Mouse (Mus musculus): ENCODE data around the gene Tjp3.

Tjp3 gene

GRCm38 (mm10) chr10:81268643-81269412 is 22.6 kb downstream of the Tjp3 start:
- no peak for ATAC-seq (ENCODE audit: low TSS enrichment)

DNA sequence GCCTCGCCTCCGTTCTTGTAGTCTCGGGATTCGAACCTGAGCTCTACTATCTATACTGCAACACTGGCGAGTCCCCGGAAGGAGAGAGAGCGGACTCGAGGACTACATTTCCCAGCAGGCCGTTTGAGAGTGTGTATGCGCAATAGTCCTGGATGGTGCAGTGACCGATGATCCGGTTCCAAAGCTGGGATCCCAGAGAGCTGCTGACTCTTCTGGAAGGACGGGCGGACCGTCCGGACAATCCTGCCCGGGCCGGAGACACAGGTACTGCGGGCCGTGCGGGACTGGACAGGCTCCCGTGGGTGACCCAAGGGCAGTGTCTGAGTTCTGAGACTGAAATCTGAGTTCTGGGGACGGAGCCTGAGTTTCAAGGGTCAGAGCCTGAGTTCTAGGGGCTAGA is 23.3 kb downstream of the Tjp3 start:
- peak; percentile 73 for ATAC-seq (ENCODE audit: low TSS enrichment)

- peak; percentile 80 for ATAC-seq (ENCODE audit: low TSS enrichment)
Observed at GRCm38 (mm10) chr10:81266211-81267105, 24.9 kb downstream of the Tjp3 start, which contains the start of the genes Mrpl54 and Apba3. Gene Mrpl54, minus strand, starts transcription at chr10:81266934. Gene Apba3, plus strand, starts transcription at chr10:81266960.

DNA sequence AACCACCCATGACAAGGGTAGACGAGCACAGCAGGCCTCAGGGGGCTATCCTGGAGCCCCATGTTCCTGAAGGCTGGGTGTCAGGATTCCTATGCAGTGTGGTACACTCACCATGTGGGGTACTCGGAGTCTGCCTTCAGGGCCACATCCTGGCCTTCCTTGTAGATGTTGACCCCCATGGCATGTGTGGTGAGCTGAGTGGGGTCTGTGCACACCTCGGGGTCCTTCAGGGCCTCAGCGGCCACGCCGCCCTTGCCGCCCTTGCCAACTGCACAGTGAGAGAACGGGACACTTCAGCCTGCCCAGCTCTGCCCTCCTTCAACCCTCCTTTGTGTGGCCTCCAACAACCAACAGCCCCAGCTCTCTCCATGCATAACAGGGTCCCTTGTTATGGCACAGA is 25.8 kb downstream of the Tjp3 start:
- ATAC-seq (ENCODE audit: low TSS enrichment) = no peak

GRCm38 (mm10) chr10:81261025-81261424 is 30.4 kb downstream of the Tjp3 start:
- no peak for ATAC-seq (ENCODE audit: low TSS enrichment)

- ATAC-seq (ENCODE audit: low TSS enrichment) = 0 out of 2 replicates have a peak, but pooled peaks have one; percentile 5
Observed at GRCm38 (mm10) chr10:81259225-81259884, 32.0 kb downstream of the Tjp3 start.

- ATAC-seq (ENCODE audit: low TSS enrichment) = peak; percentile 10; the same call in 1 of the 2 replicates
Observed at GRCm38 (mm10) chr10:81257158-81258039, 34.0 kb downstream of the Tjp3 start.

DNA sequence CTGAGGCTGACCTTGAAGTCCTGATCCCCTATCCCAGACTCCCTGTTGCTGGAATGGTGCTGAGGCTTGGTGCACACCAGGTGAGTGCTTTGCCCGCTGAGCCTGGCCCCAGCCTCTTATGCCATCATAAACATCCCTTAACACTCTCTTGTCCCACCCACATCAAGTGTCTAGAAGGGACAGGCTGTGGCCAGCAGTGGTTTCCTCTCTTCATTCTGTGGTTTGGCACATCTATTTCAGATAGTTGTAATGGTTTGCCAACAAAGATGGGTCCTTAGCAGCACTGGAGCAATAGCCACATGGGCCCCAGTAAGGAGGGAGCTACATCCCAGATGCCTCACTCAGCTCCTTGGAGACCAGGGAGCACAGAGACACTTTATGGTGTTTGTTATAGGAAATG is 36.5 kb downstream of the Tjp3 start:
- ATAC-seq (ENCODE audit: low TSS enrichment) = no peak

DNA sequence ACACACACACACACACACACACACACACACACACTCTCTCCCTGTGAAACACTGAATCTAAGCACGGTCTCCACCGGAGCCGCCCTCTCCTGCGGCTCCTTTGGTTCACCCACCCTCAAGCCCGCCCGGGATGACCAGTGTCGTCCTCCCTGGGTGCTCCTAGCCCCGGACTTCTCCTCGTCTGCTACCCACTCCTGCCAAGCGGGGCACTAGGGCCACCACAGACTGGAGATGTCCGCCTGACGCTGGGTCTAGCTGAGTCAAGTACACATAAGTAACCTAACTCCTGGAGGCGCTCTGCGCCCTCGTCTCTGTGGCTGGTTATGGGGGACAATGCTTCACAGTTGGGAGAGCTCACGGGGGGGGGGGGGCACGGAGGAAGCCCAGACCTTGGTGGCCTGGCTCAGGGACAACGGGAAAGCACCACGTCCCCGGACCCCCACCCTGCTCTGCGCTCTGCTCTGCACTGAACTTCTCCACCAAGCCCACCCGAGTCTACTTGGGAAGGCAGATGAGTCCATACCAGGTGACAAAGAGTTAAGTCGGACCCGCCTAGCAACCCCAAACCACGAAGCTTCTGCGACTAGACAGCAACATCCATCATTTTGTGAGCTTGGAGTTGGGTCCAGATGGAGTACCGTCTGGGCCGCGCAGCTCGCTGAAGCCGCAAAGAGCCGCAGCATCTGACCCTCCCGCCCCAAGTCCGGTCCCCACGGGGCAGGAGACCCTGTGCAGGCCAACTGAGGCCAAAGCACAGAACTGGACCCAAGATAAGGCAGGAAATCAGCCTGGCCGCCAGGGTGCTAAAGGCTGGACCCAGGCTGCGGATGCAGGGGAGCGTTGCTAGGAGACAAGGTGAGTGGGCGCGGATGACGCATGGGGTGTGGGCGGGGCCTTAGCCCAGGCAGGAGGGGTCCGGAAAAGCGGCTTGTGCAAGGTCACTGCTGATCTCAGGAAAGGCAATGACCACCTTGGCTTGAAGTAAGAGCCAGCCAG is 38.7 kb downstream of the Tjp3 start, which contains the start of gene Matk:
Matk (plus strand) TSS at position 512 of the 996 bp plus-strand sequence.
- ATAC-seq (ENCODE audit: low TSS enrichment) = peak; percentile 64

DNA sequence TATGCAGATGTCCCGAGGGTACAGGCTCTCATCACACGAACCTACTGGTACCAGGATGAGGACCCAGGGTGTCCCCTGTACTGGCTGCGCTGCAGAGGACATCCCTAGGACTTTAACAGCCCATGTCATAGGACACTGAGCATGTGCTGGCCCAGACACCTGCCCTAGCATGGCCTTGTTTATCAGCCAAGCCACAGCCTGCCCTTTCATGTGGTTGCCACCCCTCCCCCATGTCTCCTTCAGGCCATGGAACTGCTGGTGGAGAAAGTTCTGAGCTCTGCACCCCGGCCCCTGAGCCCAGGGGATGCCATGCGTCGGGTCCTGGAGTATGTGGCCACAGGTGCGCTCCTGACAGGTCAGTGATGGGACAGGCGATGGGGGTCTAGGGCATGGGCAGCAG is 41.9 kb downstream of the Tjp3 start:
- ATAC-seq (ENCODE audit: low TSS enrichment) = no peak

DNA sequence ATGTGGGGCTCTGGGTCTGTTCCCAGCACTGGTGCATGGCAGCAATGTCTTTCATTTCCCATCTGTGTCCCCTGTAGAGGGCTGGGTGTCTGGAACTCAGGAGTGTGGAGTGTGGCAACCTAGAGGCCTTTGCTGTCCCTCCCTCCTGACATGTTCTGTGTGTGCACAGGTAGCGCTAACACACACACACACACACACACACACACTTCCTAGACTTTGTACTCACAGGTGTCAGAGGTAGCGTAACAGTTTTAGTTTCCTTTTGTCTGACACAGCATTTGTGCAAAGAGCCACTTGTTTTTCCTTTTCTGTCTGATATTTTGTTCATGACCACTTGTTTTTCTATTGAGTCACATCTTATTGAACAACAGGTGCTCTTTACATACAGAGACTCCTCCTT is 43.6 kb downstream of the Tjp3 start:
- ATAC-seq (ENCODE audit: low TSS enrichment) = no peak

GRCm38 (mm10) chr10:81245166-81245565 is 46.2 kb downstream of the Tjp3 start:
- ATAC-seq (ENCODE audit: low TSS enrichment) = peak; percentile 31; the same call in 1 of the 2 replicates

DNA sequence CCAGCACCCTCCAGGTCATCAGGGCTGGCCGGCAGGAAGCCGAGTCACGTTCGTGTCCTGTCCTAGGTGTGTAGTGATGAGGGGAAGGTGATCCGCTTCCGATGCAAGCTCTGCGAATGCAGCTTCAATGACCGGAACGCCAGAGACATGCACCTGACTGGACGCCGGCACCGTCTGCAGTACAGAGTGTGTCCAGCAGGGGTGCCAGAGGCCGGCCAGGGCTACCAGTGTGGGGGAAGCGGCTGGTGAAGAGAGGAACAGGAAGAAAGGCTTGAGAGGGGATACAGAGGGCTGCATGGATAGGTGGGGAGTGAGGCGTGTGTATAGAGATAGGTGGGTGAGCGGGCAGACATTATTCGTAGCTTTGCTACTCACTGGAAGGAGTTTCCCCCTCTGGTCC is 46.8 kb downstream of the Tjp3 start:
- peak; percentile 42; the same call in 1 of the 2 replicates for ATAC-seq (ENCODE audit: low TSS enrichment)

GRCm38 (mm10) chr10:81244146-81244545 is 47.2 kb downstream of the Tjp3 start:
- ATAC-seq (ENCODE audit: low TSS enrichment) = no peak

- no peak for ATAC-seq (ENCODE audit: low TSS enrichment)
Observed at GRCm38 (mm10) chr10:81242021-81242420, 49.4 kb downstream of the Tjp3 start.

DNA sequence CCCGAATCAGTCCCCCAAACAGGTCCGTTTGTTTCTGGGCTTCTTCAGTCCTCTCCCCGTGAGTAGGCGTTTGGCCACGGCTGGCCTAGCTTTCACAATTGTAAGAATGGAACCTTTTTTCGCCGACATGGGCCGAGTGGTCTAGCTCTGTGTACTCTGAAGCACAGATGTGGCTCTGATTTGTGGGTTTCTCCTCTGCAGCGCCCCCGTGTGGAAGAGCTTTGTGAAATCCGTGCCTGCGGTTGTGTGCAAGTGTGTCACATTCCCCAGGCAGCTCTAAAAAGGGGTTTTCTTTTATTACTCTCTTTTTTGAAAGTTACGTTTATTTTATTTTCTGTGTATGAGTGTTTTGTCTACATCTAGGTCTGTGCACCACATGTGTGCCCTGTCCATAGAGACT is 50.5 kb downstream of the Tjp3 start:
- no peak for ATAC-seq (ENCODE audit: low TSS enrichment)

DNA sequence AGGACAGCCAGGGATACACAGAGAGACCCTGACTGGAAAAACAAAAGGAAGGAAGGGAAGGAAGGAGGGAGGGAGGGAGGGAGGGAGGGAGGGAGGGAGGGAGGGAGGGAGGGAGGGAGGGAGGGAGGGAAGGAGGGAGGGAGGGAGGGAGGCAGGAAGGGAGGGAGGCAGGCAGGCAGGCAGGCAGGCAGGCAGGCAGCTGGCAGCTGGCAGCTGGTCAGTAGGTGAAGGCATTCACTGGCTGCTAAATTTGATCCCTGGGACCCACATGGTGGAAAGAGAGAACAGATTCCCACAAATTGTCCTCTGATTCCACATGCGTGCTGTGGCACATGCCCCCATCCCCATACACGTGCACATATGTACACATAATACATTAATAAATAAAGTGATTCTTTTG is 52.8 kb downstream of the Tjp3 start:
- ATAC-seq (ENCODE audit: low TSS enrichment) = no peak

DNA sequence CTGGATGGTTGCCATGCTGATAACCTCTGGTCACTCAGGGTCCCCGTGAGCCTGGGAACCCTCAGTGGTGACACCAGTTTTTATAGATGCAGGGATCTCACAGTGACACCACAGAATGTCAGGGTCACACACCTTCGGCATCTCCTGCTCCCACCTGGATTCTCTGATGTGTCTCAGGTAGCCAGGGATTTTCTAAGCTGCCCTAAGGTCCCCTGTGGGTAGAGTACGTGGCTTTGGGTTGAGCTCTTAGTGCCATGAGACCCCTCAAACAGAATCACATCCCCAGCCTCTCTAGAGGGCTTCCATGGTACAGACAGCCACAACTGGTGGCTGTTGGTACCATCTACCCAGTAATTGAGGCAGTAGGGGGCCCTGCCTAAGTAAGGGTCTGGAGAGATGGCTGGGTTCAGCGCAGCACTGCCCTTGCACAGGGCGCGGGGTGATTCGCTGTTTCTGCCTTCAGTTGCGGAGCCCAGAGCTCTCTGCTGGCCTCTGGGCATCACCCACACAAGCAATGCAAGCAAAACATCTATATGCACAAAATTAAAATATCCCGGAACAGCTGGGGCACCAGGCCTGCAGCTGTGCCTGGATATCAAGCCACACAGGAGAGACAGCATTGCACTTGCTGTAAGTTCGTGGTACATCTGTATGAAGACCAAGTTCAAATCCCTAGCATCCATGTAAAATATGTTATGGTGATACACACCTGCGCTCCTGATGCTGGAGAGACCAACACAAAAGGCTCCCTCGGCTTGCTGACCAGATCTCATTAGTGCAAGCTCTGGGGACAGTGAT is 54.7 kb downstream of the Tjp3 start:
- no peak for ATAC-seq (ENCODE audit: low TSS enrichment)

GRCm38 (mm10) chr10:81234206-81234605 is 57.2 kb downstream of the Tjp3 start:
- no peak for ATAC-seq (ENCODE audit: low TSS enrichment)
